Mouse (Mus musculus): Measurements from ENCODE around the gene Olfr370.

DNA sequence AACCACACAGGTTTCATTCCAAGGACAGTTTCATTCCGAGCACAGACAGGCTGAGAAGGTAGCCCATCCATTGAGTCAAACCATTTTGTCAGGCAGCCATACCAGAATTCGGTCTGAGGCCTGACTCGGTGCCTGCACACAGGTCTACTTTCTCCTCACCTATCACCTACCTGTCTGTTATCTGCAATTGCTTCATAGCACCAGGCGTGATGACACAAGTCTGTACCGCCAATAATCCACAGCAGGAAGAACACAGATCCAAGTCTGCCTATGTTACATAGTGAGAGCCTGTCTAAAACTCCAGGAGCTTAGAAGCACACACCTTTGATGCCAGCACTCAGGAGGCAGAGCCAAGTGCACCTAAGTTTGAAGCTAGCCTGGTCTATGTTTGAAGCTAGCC lies 53.3 kb downstream of the Olfr370 start:
- TF ChIP-seq CTCF (IDR thresholded peaks at IDR 0.05; ENCODE audit: low read depth) (no peak), EP300 (IDR thresholded peaks at IDR 0.05; ENCODE audit: low read depth) (no peak)

All from heart, postnatal 0 days (tissue).